Mouse (Mus musculus) cerebellum, adult 11-12 months (tissue): ENCODE results near the gene Adamtsl5.

ENCODE experiments used
- DNase-seq: peaks from one replicate; pipeline ENCODE4 v3.0.0; 2022

The Adamtsl5 gene

GRCm38 (mm10) chr10:80371411-80371966 lies 23.3 kb upstream of the Adamtsl5 start:
- peak; percentile 78 for DNase-seq

DNA sequence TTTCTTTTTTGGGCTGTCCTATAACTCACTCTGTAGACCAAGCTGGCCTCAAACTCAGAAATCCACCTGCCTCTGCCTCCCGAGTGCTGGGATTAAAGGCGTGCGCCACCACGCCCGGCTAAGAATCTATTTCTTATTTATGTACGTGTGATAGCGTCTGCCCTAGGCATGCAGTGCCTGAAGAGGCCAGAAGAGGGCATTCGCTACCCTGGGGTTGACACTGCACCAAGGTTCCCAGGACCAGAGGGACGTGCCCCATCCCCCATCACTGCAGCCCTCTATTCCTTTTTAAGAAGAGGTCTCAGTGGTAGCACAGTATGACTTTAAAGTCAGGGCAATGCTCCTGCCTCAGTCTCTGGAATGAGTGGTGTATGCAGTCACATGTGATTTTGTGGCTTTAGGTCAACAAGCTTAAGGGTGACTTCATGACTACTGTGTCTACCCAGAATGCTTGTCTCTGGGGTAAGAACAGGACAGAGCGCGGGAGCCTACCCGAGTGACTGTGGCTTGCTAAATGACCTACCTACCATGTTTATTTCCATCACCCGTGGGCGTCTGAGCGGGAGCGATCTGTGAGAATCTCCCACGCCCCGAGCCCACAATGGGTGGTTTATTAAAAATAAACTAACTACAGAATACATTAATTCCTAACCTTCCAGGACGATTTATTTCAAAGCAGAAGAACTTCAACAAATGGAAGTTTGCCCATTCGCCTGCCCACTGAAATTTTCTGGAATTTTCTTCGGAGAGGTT lies 22.0 kb upstream of the Adamtsl5 start:
- DNase-seq: no peak

DNA sequence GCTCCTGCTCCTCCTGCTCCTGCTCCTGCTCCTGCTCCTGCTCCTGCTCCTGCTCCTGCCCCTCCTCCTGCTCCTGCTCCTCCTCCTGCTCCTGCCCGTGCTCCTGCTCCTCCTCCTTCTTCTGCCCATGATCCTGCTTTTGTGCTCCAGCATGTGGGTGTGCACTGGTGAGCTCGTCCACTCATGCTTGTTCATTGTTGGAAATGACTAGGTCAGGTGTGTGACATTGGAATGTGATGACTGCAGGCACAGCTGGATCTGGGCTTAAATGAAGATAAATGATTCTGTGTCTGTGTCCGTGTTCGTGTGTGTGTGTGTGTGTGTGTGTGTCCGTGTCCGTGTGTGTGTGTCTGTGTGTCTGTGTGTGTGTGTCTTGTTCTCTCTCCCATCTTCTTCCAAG lies 20.2 kb upstream of the Adamtsl5 start:
- DNase-seq: no peak

DNA sequence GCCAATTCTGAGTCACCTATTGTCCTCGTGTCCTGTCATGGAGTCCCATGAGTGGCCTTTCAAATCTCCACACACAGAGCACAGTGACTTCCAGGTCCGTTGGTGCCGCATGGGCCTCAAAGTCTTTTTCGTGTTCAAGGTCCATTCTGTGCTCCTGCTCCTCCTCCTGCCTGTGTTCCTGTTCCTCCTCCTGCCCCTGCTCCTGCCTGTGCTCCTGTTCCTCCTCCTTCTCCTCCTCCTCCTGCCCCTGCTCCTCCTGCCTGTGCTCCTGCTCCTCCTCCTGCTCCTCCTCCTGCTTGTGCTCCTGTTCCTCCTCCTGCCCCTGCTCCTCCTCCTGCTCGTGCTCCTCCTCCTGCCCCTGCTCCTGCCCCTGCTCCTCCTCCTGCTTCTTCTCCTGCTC lies 19.7 kb upstream of the Adamtsl5 start:
- DNase-seq: no peak

DNA sequence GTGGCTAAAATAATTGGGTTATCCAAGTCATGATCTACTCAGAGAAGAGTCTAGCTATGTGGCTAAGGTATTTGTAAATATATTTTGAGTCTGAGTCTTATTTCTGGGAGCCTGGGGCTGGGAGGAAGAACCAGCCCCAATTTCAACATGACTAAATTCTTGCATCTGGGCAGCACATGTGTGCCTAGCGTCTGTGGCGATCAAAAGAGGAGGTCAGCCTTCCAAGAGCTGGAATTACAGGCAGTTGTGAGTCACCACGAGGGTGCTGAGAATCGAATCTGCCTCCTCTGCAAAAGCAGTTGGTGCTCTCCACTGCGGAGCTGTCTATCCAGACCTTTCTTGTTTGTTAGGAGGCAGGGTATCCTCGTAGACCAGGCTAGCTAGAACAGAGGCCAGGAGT lies 17.5 kb upstream of the Adamtsl5 start:
- DNase-seq: no peak

DNA sequence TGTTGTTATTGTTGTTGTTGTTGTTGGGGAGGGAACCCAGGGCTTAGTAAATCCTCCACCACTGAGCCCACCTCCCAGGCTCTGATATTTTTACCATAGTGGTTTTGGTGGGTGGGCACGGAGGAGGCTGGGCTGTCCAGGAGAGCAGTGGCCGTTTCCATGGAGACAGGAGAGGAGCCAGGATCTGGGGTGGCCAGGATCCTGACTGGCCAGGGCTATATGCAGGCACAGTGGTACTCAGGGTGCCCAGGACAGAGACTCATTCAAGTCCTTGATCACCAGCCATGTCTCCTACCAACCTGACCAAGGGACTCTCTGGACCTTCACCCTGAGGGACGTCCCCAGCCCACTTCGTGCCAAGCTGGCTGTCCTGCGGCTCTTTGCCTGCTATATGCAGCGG lies 15.5 kb upstream of the Adamtsl5 start:
- no peak for DNase-seq

DNA sequence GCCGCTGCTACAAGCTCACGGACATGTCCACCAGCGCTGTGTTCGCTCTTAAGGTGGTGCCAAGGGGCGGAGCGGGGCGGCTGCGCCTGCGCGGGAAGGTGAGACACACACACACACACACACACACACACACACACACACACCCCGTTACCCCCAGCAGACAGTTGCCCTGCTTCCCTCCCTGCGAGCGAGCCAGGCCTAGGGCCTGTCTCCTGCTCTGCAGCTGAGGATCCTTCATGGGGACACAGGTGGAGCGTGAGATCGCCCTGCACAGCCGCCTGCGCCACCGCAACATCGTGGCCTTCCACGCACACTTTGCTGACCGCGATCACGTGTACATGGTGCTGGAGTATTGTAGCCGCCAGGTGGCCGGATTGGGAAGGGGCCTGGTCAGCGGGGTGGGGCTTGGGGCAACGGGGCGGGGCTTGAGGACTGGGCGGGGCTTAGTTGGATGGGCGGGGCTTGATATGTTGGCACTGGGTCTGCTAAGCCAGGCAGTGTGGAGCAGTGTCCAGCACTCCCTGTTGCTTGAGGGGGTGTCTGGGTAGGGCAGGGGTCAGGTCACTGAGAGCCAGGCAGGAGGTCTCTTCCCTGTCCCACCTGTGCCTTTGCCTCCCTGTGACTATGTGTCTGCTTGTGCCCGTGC lies 9.9 kb upstream of the Adamtsl5 start:
- DNase-seq: peak; percentile 87

DNA sequence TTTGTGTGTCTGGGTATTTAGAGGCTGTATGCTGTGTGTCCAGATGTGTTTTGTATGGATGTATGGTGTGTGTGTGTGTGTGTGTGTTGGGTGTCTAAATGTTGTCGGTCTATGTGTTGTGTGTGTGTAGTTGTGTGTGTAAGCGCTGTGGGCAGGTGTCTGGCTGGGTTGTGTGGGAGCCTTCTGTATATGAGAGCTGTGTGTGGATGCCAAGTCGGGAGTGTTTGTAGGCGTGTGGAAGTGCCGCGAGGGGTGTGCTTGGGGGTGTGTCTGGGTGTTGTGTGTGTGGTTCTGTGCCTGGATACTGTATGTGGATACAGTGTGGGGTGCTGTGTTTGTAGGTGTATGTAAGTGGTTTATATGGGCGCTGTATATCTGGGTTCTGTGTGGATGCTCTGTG lies 9.1 kb upstream of the Adamtsl5 start:
- DNase-seq: peak; percentile 67

- no peak for DNase-seq
Observed at GRCm38 (mm10) chr10:80356737-80357136, 8.5 kb upstream of the Adamtsl5 start.

GRCm38 (mm10) chr10:80356001-80356682 lies 7.9 kb upstream of the Adamtsl5 start, which contains the start of gene Plk5:
TSS of gene Plk5 (plus strand) at chr10:80356459.
- DNase-seq: peak; percentile 84

- peak; percentile 88 for DNase-seq
Observed at GRCm38 (mm10) chr10:80355431-80355830, 7.2 kb upstream of the Adamtsl5 start.

GRCm38 (mm10) chr10:80352727-80353126 lies 4.5 kb upstream of the Adamtsl5 start:
- DNase-seq: no peak

GRCm38 (mm10) chr10:80351896-80352295 lies 3.7 kb upstream of the Adamtsl5 start:
- DNase-seq: peak; percentile 42

DNA sequence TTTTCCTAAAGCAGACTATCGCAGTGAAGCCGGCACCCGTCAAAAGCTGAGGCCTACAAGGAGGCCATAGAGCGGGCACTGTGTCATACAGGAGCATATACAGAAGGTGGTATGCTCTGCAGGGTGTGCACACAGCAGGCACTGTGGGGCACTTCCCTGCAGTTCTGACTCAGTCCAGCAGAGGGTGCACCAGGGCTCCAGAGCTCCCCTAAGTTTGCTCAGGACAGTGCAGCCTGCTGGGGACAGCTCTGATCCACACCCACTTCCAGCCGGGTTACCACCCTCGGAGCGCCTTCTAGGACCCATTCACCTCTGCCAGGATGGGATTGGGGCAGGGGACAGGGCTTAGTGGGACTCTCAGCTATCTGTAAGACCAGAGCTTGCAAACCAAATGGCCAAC lies 2.1 kb upstream of the Adamtsl5 start:
- DNase-seq: peak; percentile 78

- peak; percentile 66 for DNase-seq
Observed at GRCm38 (mm10) chr10:80348981-80349380, 769 bp upstream of the Adamtsl5 start.

GRCm38 (mm10) chr10:80347514-80347967 lies 671 bp downstream of the Adamtsl5 start:
- DNase-seq: peak; percentile 45

- peak; percentile 20 for DNase-seq
Observed at GRCm38 (mm10) chr10:80345929-80346328, 2.3 kb downstream of the Adamtsl5 start.

- peak; percentile 24 for DNase-seq
Observed at GRCm38 (mm10) chr10:80345122-80345521, 3.1 kb downstream of the Adamtsl5 start.

- peak; percentile 19 for DNase-seq
Observed at GRCm38 (mm10) chr10:80344131-80344661, 4.0 kb downstream of the Adamtsl5 start.

DNA sequence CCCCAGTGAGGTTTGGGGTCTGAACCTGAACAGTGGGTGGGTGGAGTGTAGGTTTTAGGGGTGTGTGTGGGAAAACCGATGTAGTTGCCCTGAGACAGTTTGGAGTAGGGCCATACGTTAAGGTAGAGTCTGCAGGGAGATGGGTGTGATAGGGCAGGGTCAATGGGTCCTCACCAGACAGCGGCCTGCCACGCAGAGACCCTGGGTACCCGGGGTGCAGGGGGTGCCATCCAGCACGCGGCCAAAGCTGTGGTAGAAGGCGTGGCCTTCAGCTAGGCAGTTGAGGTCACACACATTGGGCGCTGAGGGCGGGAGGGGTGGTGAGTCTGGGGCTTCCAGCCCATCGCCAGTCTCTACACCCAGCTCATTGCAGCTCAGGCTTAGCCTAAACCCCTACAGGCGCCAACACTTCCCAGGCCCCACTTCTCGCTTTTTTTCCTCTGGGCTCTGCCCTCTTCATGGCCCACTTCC lies 4.8 kb downstream of the Adamtsl5 start:
- DNase-seq: no peak

- no peak for DNase-seq
Observed at GRCm38 (mm10) chr10:80342749-80343424, 5.3 kb downstream of the Adamtsl5 start.

DNA sequence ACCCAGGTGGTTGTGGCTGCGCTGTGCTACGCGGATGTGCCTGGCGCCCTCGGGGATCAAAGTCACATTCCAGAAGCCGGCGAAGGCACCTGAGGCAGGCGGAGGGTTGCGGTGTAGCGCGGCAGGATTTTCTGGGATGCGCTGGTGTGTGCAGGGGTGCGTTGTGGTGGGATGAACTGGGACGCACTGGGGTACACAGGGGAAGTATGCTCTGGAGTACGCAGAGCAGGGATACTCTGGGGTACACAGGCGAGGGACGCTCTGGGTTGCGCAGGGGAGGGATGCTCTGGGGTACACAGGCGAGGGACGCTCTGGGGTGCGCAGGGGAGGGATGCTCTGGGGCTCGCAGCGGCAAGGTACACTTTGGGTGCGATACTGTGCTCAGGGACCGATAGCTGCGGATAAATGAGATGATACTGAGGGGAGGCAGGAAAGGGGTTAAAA lies 5.9 kb downstream of the Adamtsl5 start:
- no peak for DNase-seq
